ENCODE assay signal across 26 mouse cellular contexts in genomic region chr11:4793006-4793405, GRCm38 (mm10). TPM values are rescaled to one million over a fixed set of nuclear protein-coding genes. Genes with fewer than 3 reads are reported as not detected.
DNase-seq lines count a peak whose midpoint lies in the region; ATAC-seq and TF ChIP-seq lines count a peak whose summit lies in the region.
"Had no signal": no experiment of that assay in that cellular context is flagged by ENCODE, and none has a peak within 500 bp of the region (broad histone marks: within the 10 kb centered on the region; RNA-seq: fewer than 3 reads in every experiment).

No protein-coding gene starts in this region.

- 0 out of 2 replicates have a peak, but pooled peaks have one; percentile 31 for ATAC-seq in kidney, embryonic 16.5 days (ENCODE audit: low FRiP score, low TSS enrichment)
- no peak for ATAC-seq in granulocyte monocyte progenitor cell, adult 5-6 weeks (replicated peaks; ENCODE audit: poor library complexity, severe bottlenecking)
- ATAC-seq: activated CD4-positive, CD25-positive, alpha-beta regulatory T cell, adult 4 months; CD4-positive, CD25-positive, alpha-beta regulatory T cell, adult 4 months; forebrain, embryonic 13.5 days; hindbrain, postnatal 0 days; Patski had no signal

- peaks cover 5% of the 10 kb centered on the region for H3K4me1 ChIP-seq in kidney, embryonic 16.5 days (ENCODE audit: insufficient read depth, low read length)
- H3K4me1 ChIP-seq: embryonic facial prominence, embryonic 13.5 days; heart, embryonic 10.5 days had no signal

- H3K9ac ChIP-seq in kidney, embryonic 16.5 days (replicated peaks; ENCODE audit: low read length): no peak overlapping the region
- H3K9ac ChIP-seq: embryonic facial prominence, embryonic 13.5 days; forebrain, embryonic 13.5 days; hindbrain, embryonic 13.5 days had no signal

- H3K27ac ChIP-seq in kidney, embryonic 16.5 days (ENCODE audit: low read length): no peak overlapping the region
- H3K27ac ChIP-seq: embryonic facial prominence, embryonic 13.5 days; forebrain, embryonic 13.5 days; heart, embryonic 10.5 days; hindbrain, embryonic 13.5 days; hindbrain, postnatal 0 days had no signal

- peaks cover 16% of the 10 kb centered on the region for H3K36me3 ChIP-seq in kidney, embryonic 16.5 days (ENCODE audit: insufficient read depth, low read length)

- H3K27me3 ChIP-seq in kidney, embryonic 16.5 days (ENCODE audit: insufficient read depth, low read length): no peaks in the 10 kb centered on the region
- H3K27me3 ChIP-seq: embryonic facial prominence, embryonic 13.5 days; forebrain, embryonic 13.5 days; hindbrain, embryonic 13.5 days; Patski had no signal

- no peak overlapping the region for H3K4me3 ChIP-seq in kidney, embryonic 16.5 days (ENCODE audit: low read length)
- H3K4me3 ChIP-seq: embryonic facial prominence, embryonic 13.5 days; forebrain, embryonic 13.5 days; heart, embryonic 10.5 days; hindbrain, embryonic 13.5 days had no signal

- 23% methylated on average over 3 of the region's 3 CpGs for WGBS in kidney, embryonic 16.5 days

- H3K4me2 ChIP-seq in kidney, embryonic 16.5 days (replicated peaks; ENCODE audit: low read depth, low read length): no peak overlapping the region
- H3K4me2 ChIP-seq: embryonic facial prominence, embryonic 13.5 days; forebrain, embryonic 13.5 days; hindbrain, embryonic 13.5 days had no signal

- no peak for TF ChIP-seq POLR2A in brain, embryonic 14.5 days (IDR thresholded peaks at IDR 0.05; ENCODE audit: borderline replicate concordance, extremely low read depth, insufficient read depth, insufficient read length, poor library complexity, severe bottlenecking)

- TF ChIP-seq CTCF in brain, embryonic 14.5 days (IDR thresholded peaks at IDR 0.05; ENCODE audit: borderline replicate concordance, extremely low read depth, insufficient read depth, insufficient read length): no peak

- H3K9me3 ChIP-seq in kidney, embryonic 16.5 days (ENCODE audit: low read length): no peaks in the 10 kb centered on the region
- H3K9me3 ChIP-seq: embryonic facial prominence, embryonic 13.5 days; forebrain, embryonic 13.5 days; G1E; heart, embryonic 10.5 days; hindbrain, embryonic 13.5 days had no signal

- DNase-seq in embryo, embryonic 10 days (ENCODE audit: low spot score): peak; percentile 9
- DNase-seq in embryo, embryonic 9.5 days (ENCODE audit: extremely low spot score): no peak
- DNase-seq in kidney, adult 18-20 months: no peak
- peak; percentile 22 for DNase-seq in brain, embryonic 14.5 days (ENCODE audit: low read depth)
- DNase-seq in retina, embryonic 14.5 days (ENCODE audit: low spot score): peak; percentile 70
- no peak for DNase-seq in right cerebral cortex, postnatal 36 days (ENCODE audit: low spot score in 2 of 2)
- DNase-seq: adrenal gland, postnatal 36 days; B cell, adult 2 months; cerebellum, adult 11 months; cerebellum, adult 9-10 months; cerebellum, postnatal 25 days; gastrocnemius, postnatal 36 days; heart, adult 18-20 months; heart, postnatal 10 days had no signal

RNA-seq across cellular contexts. Expression of gene Cabp7, which starts 46.4 kb away (rescaled TPM):
- 0.12 TPM in 2 replicates for polyA plus RNA-seq in kidney, embryonic 16.5 days (2015; fragmentation: Nextera tagmentation; extraction: Ambion mirVana)
- 5.0 and 5.2 TPM in 2 replicates for polyA plus RNA-seq in brain, embryonic 14.5 days (2012; rRNA removed)
- not detected in 2 replicates for total RNA-seq in granulocyte monocyte progenitor cell, adult 5-6 weeks (2014; fragmentation: Nextera tagmentation)
- not detected in 2 replicates for total RNA-seq in granulocyte monocyte progenitor cell, adult 5-6 weeks (2017)
- total RNA-seq: G1E; heart, adult 18-20 months; heart, postnatal 10 days; hematopoietic stem cell, adult 5-6 weeks had no signal
- polyA plus RNA-seq: G1E had no signal

RNA-seq across cellular contexts. Expression of gene Nf2, which starts 56.3 kb away (rescaled TPM):
- 53.0 and 53.8 TPM in 2 replicates for polyA plus RNA-seq in kidney, embryonic 16.5 days (2015; fragmentation: Nextera tagmentation; extraction: Ambion mirVana)
- 82.3 and 96.3 TPM in 2 replicates for polyA plus RNA-seq in brain, embryonic 14.5 days (2012; rRNA removed)
- 35.6 and 45.1 TPM in 2 replicates for total RNA-seq in granulocyte monocyte progenitor cell, adult 5-6 weeks (2014; fragmentation: Nextera tagmentation)
- 48.0 and 73.3 TPM in 2 replicates for total RNA-seq in granulocyte monocyte progenitor cell, adult 5-6 weeks (2017)

Comparison
In these comparisons a context has a peak if more than half of its experiments do, and no peak if none do; other contexts are left out.
1. DNase-seq: peak in embryo, embryonic 10 days (single experiment), brain, embryonic 14.5 days (single experiment) and retina, embryonic 14.5 days (single experiment); none in embryo, embryonic 9.5 days (single experiment), kidney, adult 18-20 months (single experiment) and right cerebral cortex, postnatal 36 days (0 of 2).